Mouse (Mus musculus) MEL (cell line): ENCODE measurements at regions not wholly inside any gene's neighbourhood (a gene's known extent, or its start where the extent isn't known, plus 50 kb on each side); places are given as distances from the start of the nearest gene placed in this dataset.

ENCODE experiments used
- DNase-seq: peaks from one replicate; pipeline ENCODE4 v3.0.0; 2011; ENCODE audit warnings: low read depth, low spot score
- H3K27ac ChIP-seq: 2 replicates; pipeline ENCODE4 v1.5.1; 2012; ENCODE audit warnings: low read depth, mild to moderate bottlenecking, control low read depth, low read length, moderate library complexity; ENCODE audit not compliant: control insufficient read depth
- H3K27me3 ChIP-seq, 2 experiments: fragments of 150-350 bp in 1 of 2; sonication (generic) in 1 of 2; 2 replicates each; pipeline ENCODE4 v1.6.1; 2012; ENCODE audit warnings: low read length in 2 of 2, mild to moderate bottlenecking in 2 of 2, improper control_type of control experiment in 1 of 2, moderate library complexity in 1 of 2; ENCODE audit not compliant: insufficient read depth in 2 of 2, control insufficient read depth in 1 of 2
- H3K36me3 ChIP-seq, 2 experiments: 2 replicates each; pipeline ENCODE4 v1.6.1; 2012 to 2014; ENCODE audit warnings: low read length in 2 of 2, improper control_type of control experiment in 1 of 2, inconsistent platforms in 1 of 2, mild to moderate bottlenecking in 1 of 2; ENCODE audit not compliant: insufficient read depth in 2 of 2, control insufficient read depth in 1 of 2
- H3K4me1 ChIP-seq, 2 experiments: fragments of 150-350 bp in 1 of 2; sonication (generic) in 1 of 2; 2 replicates each; pipeline ENCODE4 v1.6.1; 2012; ENCODE audit warnings: low read length in 2 of 2, improper control_type of control experiment in 1 of 2, mild to moderate bottlenecking in 1 of 2; ENCODE audit not compliant: insufficient read depth in 2 of 2, control insufficient read depth in 1 of 2
- H3K4me3 ChIP-seq, 2 experiments: fragments of 150-350 bp in 1 of 2; sonication (generic) in 1 of 2; 2 replicates each; pipeline ENCODE4 v1.5.1; 2012; ENCODE audit warnings: low read depth in 2 of 2, low read length in 2 of 2, mild to moderate bottlenecking in 2 of 2, moderate library complexity in 2 of 2, control low read depth in 1 of 2, improper control_type of control experiment in 1 of 2; ENCODE audit not compliant: control insufficient read depth in 1 of 2, insufficient read depth in 1 of 2
- H3K79me2 ChIP-seq: 2 replicates; pipeline ENCODE4 v1.6.1; 2012; ENCODE audit warnings: mild to moderate bottlenecking, low read length, moderate library complexity; ENCODE audit not compliant: control insufficient read depth, poor library complexity, insufficient read depth
- H3K9ac ChIP-seq: 2 replicates; pipeline ENCODE4 v1.6.1; 2012; ENCODE audit warnings: low read depth, mild to moderate bottlenecking, control low read depth, low read length, moderate library complexity; ENCODE audit not compliant: control insufficient read depth, poor library complexity, severe bottlenecking
- H3K9me3 ChIP-seq: fragments of 150-350 bp; sonication (generic); replicated peaks from 2 replicates; pipeline ENCODE4 v1.6.1; 2012; ENCODE audit warnings: mild to moderate bottlenecking, low read length, improper control_type of control experiment, moderate library complexity; ENCODE audit not compliant: insufficient read depth
- CHD1 ChIP-seq: IDR thresholded peaks from 2 replicates; pipeline ENCODE4 v1.6.1; 2012; ENCODE audit warnings: low read depth, mild to moderate bottlenecking, inconsistent platforms, low read length, improper control_type of control experiment
- CHD2 ChIP-seq: IDR thresholded peaks from 2 replicates; pipeline ENCODE4 v1.6.1; 2011; ENCODE audit warnings: low read length, improper control_type of control experiment
- E2F4 ChIP-seq: IDR thresholded peaks from 2 replicates; pipeline ENCODE4 v1.6.1; 2011; ENCODE audit warnings: low read depth, low read length, improper control_type of control experiment, borderline replicate concordance
- ETS1 ChIP-seq: IDR thresholded peaks from 2 replicates; pipeline ENCODE4 v1.6.1; 2012; ENCODE audit warnings: low read depth, mild to moderate bottlenecking, inconsistent platforms, low read length, improper control_type of control experiment, moderate library complexity
- GATA1 ChIP-seq: IDR thresholded peaks from 2 replicates; pipeline ENCODE4 v1.6.1; 2011; ENCODE audit warnings: low read depth, low read length, improper control_type of control experiment
- HCFC1 ChIP-seq: IDR thresholded peaks from 2 replicates; pipeline ENCODE4 v1.6.1; 2012; ENCODE audit warnings: low read depth, mild to moderate bottlenecking, inconsistent platforms, low read length, improper control_type of control experiment, moderate library complexity
- JUND ChIP-seq: IDR thresholded peaks from 2 replicates; pipeline ENCODE4 v1.6.1; 2011; ENCODE audit warnings: low read depth, mild to moderate bottlenecking, improper control_type of control experiment, low read length
- KAT2A ChIP-seq: conservative IDR thresholded peaks from 2 replicates; pipeline ENCODE4 v1.6.1; 2012; ENCODE audit warnings: low read depth, low read length, improper control_type of control experiment, inconsistent platforms
- MAFK ChIP-seq: IDR thresholded peaks from 2 replicates; pipeline ENCODE4 v1.6.1; 2011; ENCODE audit warnings: low read depth, mild to moderate bottlenecking, low read length, improper control_type of control experiment, borderline replicate concordance
- MAX ChIP-seq: IDR thresholded peaks from 2 replicates; pipeline ENCODE4 v1.6.1; 2011; ENCODE audit warnings: low read length, improper control_type of control experiment
- MEF2A ChIP-seq: IDR thresholded peaks from 2 replicates; pipeline ENCODE4 v1.6.1; 2014; ENCODE audit warnings: low read depth, mild to moderate bottlenecking, inconsistent platforms, low read length, improper control_type of control experiment; ENCODE audit not compliant: poor library complexity, insufficient replicate concordance, severe bottlenecking; ENCODE audit errors: extremely low read depth
- MYB ChIP-seq: IDR thresholded peaks from 2 replicates; pipeline ENCODE4 v1.6.1; 2011; ENCODE audit warnings: mild to moderate bottlenecking, low read depth, low read length, improper control_type of control experiment
- MYC ChIP-seq: IDR thresholded peaks from 2 replicates; pipeline ENCODE4 v1.6.1; 2011; ENCODE audit warnings: low read depth, mild to moderate bottlenecking, low read length, improper control_type of control experiment, moderate library complexity
- POLR2A ChIP-seq, 2 experiments: IDR thresholded peaks; 2 replicates each; pipeline ENCODE4 v1.6.1; 2011 to 2012; ENCODE audit warnings: low read length in 2 of 2, mild to moderate bottlenecking in 2 of 2, control low read depth in 1 of 2, improper control_type of control experiment in 1 of 2, low read depth in 1 of 2, moderate library complexity in 1 of 2; ENCODE audit not compliant: control insufficient read depth in 1 of 2, insufficient read depth in 1 of 2, poor library complexity in 1 of 2
- POLR2AphosphoS2 ChIP-seq: IDR thresholded peaks from 2 replicates; pipeline ENCODE4 v1.6.1; 2011; ENCODE audit warnings: low read length, improper control_type of control experiment
- RAD21 ChIP-seq: IDR thresholded peaks from 2 replicates; pipeline ENCODE4 v1.6.1; 2011; ENCODE audit warnings: mild to moderate bottlenecking, low read depth, low read length, improper control_type of control experiment
- RCOR1 ChIP-seq: IDR thresholded peaks from 2 replicates; pipeline ENCODE4 v1.6.1; 2012; ENCODE audit warnings: low read depth, mild to moderate bottlenecking, inconsistent platforms, low read length, improper control_type of control experiment
- SIN3A ChIP-seq: IDR thresholded peaks from 2 replicates; pipeline ENCODE4 v1.6.1; 2012; ENCODE audit warnings: low read length, improper control_type of control experiment, inconsistent platforms
- SMC3 ChIP-seq: IDR thresholded peaks from 2 replicates; pipeline ENCODE4 v1.6.1; 2011; ENCODE audit warnings: low read depth, low read length, improper control_type of control experiment
- TBP ChIP-seq: IDR thresholded peaks from 2 replicates; pipeline ENCODE4 v1.8.0; 2011; ENCODE audit warnings: low read depth, low read length, improper control_type of control experiment
- TCF12 ChIP-seq: IDR thresholded peaks from 2 replicates; pipeline ENCODE4 v1.6.1; 2014; ENCODE audit warnings: low read depth, mild to moderate bottlenecking, inconsistent platforms, low read length, improper control_type of control experiment, moderate library complexity
- UBTF ChIP-seq: IDR thresholded peaks from 2 replicates; pipeline ENCODE4 v1.6.1; 2012; ENCODE audit warnings: low read depth, mild to moderate bottlenecking, inconsistent platforms, low read length, improper control_type of control experiment, moderate library complexity, borderline replicate concordance; ENCODE audit not compliant: insufficient read depth
- USF1 ChIP-seq: IDR thresholded peaks from 2 replicates; pipeline ENCODE4 v1.6.1; 2014; ENCODE audit warnings: low read depth, mild to moderate bottlenecking, inconsistent platforms, low read length, improper control_type of control experiment, moderate library complexity
- ZC3H11A ChIP-seq: IDR thresholded peaks from 2 replicates; pipeline ENCODE4 v1.6.1; 2012; ENCODE audit warnings: low read depth, mild to moderate bottlenecking, inconsistent platforms, low read length, improper control_type of control experiment
- ZNF384 ChIP-seq: IDR thresholded peaks from 2 replicates; pipeline ENCODE4 v1.6.1; 2012; ENCODE audit warnings: low read depth, mild to moderate bottlenecking, inconsistent platforms, low read length, improper control_type of control experiment

GRCm38 (mm10) chr17:4297156-4297535 is 601.1 kb upstream of the Nox3 start:
- Histone ChIP-seq H3K4me1 (no peaks in the 10 kb centered on the region), H3K27me3 (peaks cover 0 to 1% of the 10 kb centered on the region in 2 experiments; a peak in 1 of 4 replicates), H3K27ac (no peak overlapping the region), H3K9me3 (no peaks in the 10 kb centered on the region), H3K36me3 (no peaks in the 10 kb centered on the region), H3K79me2 (no peaks in the 10 kb centered on the region), H3K4me3 (no peak overlapping the region), H3K9ac (no peak overlapping the region)
- TF ChIP-seq MEF2A (no peak), SMC3 (no peak), JUND (no peak), MYB (no peak), ZC3H11A (no peak), CHD1 (no peak), SIN3A (no peak), ETS1 (no peak), MAX (no peak), RAD21 (no peak), MYC (no peak)
- DNase-seq = no peak

DNA sequence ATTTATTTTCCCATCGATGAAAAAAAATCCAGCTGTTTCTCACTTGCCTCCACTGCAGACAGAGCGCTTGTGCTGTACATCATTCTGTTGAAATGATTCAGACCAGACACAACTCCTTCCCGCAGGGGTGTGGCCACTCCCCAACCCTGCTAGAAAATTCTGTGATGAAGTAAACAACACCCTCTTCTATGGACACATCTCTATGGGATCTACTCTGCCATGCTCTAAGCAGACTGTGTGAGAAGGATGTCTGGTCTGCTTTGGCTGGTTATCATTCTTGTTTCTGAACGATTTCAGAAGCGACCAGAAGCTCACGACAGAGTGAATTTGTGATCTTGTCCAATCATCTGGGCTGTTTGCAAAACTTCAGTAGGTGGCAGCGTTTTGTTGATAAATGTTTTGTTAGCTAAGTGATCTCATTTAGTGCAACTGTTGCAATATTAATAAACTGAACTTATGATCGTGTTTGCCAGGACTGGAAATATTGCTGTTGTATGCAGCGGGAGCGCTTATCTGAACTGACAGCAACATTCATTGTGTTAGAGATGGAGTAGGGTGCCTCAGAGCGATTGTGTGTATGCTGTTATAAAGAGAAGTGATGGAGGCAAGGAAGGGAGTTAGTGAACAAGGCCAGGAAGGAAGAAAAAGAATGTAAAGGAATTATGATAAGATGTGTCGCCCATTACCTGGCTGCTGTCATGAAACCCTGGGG is 605.2 kb upstream of the Nox3 start:
- no peaks in the 10 kb centered on the region for H3K79me2 ChIP-seq
- DNase-seq = no peak
- no peaks in the 10 kb centered on the region; a peak in 1 of 4 replicates for H3K27me3 ChIP-seq
- H3K36me3 ChIP-seq = no peaks in the 10 kb centered on the region
- no peaks in the 10 kb centered on the region for H3K4me1 ChIP-seq
- TF ChIP-seq POLR2AphosphoS2 = no peak
- TF ChIP-seq E2F4 = no peak
- TF ChIP-seq POLR2A (IDR thresholded peaks at IDR 0.05; ENCODE audit: control insufficient read depth in 1 of 2, insufficient read depth in 1 of 2, low read depth in 1 of 2, low read length in 2 of 2, poor library complexity in 1 of 2) = no peak
- no peak for TF ChIP-seq USF1
- TF ChIP-seq, all 39 proteins: peak for 0
- Histone ChIP-seq H3K9ac (no peak overlapping the region), H3K9me3 (no peaks in the 10 kb centered on the region), H3K27ac (no peak overlapping the region), H3K4me3 (no peak overlapping the region)

GRCm38 (mm10) chr17:4311785-4312379 is 615.8 kb upstream of the Nox3 start:
- TF ChIP-seq UBTF (no peak), GATA1 (no peak), TCF12 (no peak), HCFC1 (no peak), E2F4 (no peak), RCOR1 (no peak), USF1 (no peak), SMC3 (no peak), CHD2 (no peak), ZNF384 (no peak), CHD1 (no peak), MAFK (no peak), KAT2A (no peak), TBP (no peak)
- TF ChIP-seq, all 39 proteins: peak for 0
- Histone ChIP-seq H3K9me3 (no peaks in the 10 kb centered on the region), H3K27me3 (no peaks in the 10 kb centered on the region; a peak in 3 of 4 replicates), H3K36me3 (no peaks in the 10 kb centered on the region), H3K79me2 (no peaks in the 10 kb centered on the region), H3K4me1 (no peaks in the 10 kb centered on the region; a peak in 1 of 4 replicates), H3K4me3 (no peak overlapping the region), H3K9ac (no peak overlapping the region), H3K27ac (no peak overlapping the region)
- no peak for DNase-seq
